Mouse (Mus musculus): Measurements from ENCODE around the gene Ssu2.

Ssu2 gene

GRCm38 (mm10) chr6:112350452-112350851 is 37.4 kb downstream of the Ssu2 start:
- CTCF ChIA-PET, result no interaction called here

DNA sequence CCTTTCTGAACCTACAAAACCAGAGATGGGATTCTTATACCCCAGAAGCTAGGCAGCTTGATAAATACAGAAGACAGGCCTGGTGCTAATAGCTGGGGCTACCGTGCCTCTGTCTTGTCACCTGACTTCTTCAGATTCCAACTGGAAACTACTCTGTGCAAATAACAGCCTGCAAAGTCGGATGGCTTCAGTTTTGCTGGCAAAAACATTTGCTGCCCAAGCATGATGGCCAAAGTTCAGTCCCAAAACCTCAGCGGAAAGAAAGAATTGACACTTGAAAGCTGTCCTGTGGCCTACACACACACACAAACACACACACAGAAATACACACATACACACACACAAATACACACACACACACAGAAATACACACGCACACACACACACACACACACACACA is 48.8 kb downstream of the Ssu2 start:
- CTCF ChIA-PET, result no interaction called here

GRCm38 (mm10) chr6:112337667-112338066 is 50.2 kb downstream of the Ssu2 start:
- CTCF ChIA-PET, result no interaction called here

DNA sequence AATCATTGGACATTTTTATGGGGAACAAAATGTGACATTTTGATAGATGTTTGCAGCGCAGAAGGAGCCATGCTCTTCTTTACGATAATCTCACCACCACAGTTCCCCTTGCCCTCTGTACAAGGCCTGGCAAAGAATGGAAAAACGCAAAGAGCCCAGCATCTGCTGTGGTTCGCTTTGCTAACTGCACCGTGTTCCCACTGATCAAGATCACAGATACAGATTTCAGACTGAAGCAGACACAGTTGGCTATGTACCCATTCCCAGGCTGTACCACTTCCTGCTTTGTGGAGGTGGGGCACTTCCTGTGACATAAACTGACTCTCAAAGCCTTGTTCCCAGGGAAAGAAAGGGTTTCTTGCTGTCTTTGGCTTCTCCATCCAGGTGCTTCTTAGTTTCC is 53.9 kb downstream of the Ssu2 start:
- CTCF ChIA-PET, result no interaction called here

- CTCF ChIA-PET, result no interaction called here
Observed at GRCm38 (mm10) chr6:112331223-112331598, 56.6 kb downstream of the Ssu2 start.

- CTCF ChIA-PET, result no interaction called here
Observed at GRCm38 (mm10) chr6:112330520-112331222, 57.2 kb downstream of the Ssu2 start.

GRCm38 (mm10) chr6:112327793-112328192 is 60.0 kb downstream of the Ssu2 start:
- CTCF ChIA-PET, result no interaction called here

DNA sequence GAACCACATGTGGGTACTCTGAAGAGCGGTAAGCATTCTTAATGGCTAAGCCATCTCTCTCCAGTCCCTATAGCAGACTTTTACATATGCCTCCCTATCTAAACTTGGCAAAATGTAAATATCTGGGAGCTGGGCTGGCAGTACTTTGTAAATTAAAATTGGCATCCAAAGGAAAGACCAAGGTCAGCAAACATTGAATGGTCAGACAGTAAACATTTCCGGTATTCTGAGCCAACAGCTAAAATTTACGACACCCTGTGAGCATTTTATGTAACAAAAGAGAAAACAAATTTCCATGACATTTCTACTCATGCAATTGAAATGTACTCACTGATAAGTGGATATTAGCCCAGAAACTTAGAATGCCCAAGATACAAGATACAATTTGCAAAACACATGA is 62.6 kb downstream of the Ssu2 start:
- CTCF ChIA-PET, result no interaction called here

DNA sequence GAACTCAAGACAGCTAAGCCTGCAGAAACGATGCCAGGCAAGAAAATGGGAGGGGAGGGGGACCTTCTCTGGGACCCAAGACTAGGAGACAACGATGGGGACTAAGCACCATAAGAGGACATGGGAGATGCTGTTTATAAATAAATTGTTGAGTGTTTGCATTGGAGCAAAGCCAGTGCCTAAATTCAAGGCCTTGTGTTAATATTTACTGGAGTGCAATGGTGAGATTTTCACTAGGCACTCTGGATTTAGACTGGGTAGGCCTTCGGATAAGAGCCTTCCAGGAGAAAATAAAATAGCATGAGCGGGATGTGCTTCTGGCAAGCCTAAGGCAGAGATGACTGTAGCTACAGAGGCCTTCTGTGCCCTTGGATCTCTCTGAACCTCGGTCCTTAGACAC is 64.9 kb downstream of the Ssu2 start:
- CTCF ChIA-PET, result no interaction called here

- CTCF ChIA-PET, result no interaction called here
Observed at GRCm38 (mm10) chr6:112320679-112321078, 67.1 kb downstream of the Ssu2 start.

DNA sequence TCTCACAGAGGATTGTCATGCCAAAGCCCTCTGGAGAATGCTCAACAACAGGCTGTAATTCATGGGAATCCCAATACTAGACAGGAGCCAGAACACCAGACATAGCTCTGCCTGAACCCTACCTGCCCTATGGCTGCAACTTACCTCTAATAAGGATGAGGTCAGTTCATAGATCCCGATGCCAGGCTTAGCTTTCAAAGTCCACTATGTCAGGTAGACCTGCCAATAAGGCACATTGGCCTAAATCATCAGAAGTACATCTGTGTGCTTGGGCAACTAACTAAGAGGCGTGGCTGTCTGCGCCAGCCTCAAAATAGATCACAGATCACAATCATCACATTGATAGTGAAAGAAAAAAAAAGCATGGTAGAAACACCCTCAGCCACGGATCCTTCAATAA is 68.4 kb downstream of the Ssu2 start:
- CTCF ChIA-PET, result no interaction called here

DNA sequence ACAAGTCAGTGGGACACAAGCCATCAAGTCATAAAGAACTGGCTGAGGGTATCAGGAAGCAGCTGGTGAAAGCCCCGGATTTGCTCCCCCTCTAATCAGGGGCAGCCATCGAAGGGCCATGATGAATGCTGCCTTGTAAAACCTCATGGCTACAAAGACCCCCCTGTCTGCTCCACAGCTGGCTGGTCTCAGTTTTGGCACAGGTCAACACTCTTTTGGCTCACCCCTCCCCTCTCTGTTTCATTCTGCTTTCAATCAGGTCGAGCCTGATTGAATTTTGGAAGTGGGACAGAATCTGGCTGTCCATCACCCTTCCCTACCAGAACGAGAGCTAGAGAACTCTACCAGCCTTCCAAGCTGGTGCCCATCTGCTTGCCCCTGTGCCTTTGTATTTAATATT is 76.4 kb downstream of the Ssu2 start:
- CTCF ChIA-PET, result no interaction called here

DNA sequence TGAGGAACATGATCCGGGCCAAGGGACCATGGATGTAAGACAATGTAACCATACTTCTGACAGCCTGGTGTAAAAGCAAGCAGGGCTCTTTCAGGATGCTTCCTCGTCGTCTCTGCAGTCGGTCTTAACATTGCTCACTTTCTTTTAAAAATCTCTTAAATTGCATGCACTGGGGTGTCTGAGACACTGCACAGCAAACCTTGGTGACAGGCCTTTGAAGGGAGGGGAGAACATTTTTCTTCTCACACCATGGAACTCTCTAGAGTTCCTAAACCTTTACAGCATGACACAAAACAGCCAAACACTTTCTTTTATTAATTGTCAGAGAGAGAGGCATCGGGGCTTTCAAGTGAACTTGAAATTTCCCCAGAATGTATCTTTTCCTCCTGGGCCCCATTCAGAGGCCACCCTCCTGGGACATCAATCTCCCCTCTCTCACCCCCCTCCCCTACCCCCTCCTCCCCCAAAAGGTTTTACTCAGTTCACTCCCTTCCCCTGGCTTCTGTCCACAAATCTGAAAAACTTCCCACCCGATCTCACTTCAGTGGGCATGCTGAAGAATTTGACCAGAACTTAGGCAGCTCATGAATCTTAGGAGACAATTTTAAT is 78.4 kb downstream of the Ssu2 start:
- CTCF ChIA-PET, result no interaction called here
